Mouse (Mus musculus) layer of hippocampus, adult 2 months (tissue): Measurements from ENCODE around the gene Nepro. TPM values are rescaled to one million over a fixed set of nuclear protein-coding genes. Genes with fewer than 3 reads are reported as not detected.

Experiments used
- DNase-seq, 2 experiments: peaks; one replicate each; pipeline ENCODE4 v3.0.0; 2022; ENCODE audit warnings: low spot score in 2 of 2
- H3K27ac ChIP-seq: fragments of 200-600 bp; 2 replicates; pipeline ENCODE4 v1.8.1; 2022
- H3K4me3 ChIP-seq: fragments of 200-600 bp; 2 replicates; pipeline ENCODE4 v1.8.1; 2022; ENCODE audit warnings: mild to moderate bottlenecking
- CTCF ChIP-seq: fragments of 200-600 bp; conservative IDR thresholded peaks from 2 replicates; pipeline ENCODE4 v1.8.1; 2022; ENCODE audit warnings: antibody characterized with exemption, mild to moderate bottlenecking, moderate library complexity
- total RNA-seq, 2 experiments: library from RNA; stranded (reverse); gene quantifications; 2 replicates each; pipeline ENCODE4 v1.2.3; 2021

Nepro gene
- total RNA-seq, 2 experiments from 2014 or later, result 5.7 to 6.5 TPM

DNA sequence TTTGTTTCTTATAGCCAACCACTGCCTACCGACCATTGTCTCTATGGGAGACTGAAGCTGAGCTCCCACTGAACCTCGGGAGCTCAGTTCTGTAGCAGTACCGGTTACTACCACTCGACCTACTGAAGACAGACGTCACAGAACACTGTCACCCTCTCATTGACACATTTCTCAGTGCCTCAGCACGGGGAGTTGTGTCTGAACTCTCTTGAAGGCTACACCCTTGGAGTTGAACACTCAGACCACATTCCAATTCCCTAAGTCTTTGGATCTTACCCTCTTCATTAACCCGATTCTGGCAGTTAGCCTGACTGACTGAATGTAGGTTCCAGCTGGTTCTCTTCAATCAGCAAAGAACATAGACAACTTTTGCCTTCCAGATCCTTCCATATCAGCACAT is 4.8 kb upstream of the Nepro start:
- TF ChIP-seq CTCF, result peak; percentile 19; the same call in 1 of the 2 replicates
- Histone ChIP-seq H3K27ac (no peak overlapping the region), H3K4me3 (no peak overlapping the region)
- no peak for DNase-seq

DNA sequence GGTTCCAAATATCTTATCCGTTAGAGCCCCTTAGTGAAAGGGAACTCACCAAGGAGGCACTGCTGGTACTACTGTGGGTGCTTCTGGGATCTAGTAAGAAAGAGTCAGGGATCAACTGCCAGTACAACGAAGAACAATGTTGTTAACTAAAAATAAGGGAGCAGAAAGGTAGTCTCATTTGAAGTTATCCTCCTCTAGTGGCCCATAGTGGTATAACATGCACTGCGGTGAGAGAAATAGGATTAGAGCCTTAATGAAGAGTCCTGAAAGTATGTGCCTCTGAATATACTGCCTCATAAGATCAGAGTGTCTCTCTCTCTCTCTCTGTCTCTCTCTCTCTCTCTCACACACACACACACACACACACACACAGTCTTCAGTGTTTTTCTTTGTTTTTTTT is 3.6 kb upstream of the Nepro start:
- DNase-seq, result no peak
- H3K27ac ChIP-seq, result no peak overlapping the region
- no peak overlapping the region for H3K4me3 ChIP-seq
- TF ChIP-seq CTCF, result peak; percentile 76

DNA sequence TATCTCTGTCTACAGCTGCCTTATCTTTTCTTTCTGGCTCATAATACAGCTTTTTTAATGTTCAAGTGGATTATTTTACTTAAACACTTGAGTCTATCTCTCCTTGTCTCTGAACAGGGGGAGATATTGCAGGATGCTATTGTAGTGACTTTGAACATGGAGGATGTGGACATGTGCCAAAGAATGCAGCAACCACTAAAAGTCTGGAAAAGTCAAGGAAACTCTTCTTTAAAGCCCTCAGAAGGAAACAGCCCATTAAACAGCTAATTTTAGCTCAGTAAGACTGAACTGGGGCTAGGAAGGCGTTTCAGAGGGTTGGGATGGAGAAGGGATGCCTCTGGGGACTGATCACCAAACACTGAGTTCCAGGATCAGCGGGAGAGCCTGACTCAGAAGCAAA is 1.4 kb upstream of the Nepro start:
- no peak for DNase-seq
- Histone ChIP-seq H3K27ac (no peak overlapping the region), H3K4me3 (no peak overlapping the region)
- no peak for TF ChIP-seq CTCF

DNA sequence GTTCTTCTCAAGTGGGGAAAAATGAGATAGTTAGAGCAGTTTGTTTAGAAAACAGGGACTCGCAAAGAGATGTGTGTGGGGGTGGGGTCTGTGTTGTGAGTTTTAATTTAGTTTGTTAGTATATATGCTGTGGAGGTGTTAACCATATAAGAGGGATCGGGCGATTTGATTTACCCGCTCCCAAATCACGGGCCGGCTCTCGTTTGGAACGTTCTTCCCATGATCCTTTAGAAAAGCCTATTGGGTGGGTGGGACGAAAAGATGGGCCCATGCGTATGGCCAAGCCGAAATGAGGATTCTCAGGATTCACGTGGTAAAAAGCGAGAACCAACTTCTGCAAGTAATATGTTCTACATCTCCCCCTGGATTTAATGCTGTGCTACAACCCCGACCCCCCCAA is 746 bp downstream of the Nepro start:
- peak overlapping the region; percentile 77 for H3K4me3 ChIP-seq
- H3K27ac ChIP-seq, result peak overlapping the region; percentile 94
- no peak for TF ChIP-seq CTCF
- DNase-seq, result peak; percentile 31 to 45

DNA sequence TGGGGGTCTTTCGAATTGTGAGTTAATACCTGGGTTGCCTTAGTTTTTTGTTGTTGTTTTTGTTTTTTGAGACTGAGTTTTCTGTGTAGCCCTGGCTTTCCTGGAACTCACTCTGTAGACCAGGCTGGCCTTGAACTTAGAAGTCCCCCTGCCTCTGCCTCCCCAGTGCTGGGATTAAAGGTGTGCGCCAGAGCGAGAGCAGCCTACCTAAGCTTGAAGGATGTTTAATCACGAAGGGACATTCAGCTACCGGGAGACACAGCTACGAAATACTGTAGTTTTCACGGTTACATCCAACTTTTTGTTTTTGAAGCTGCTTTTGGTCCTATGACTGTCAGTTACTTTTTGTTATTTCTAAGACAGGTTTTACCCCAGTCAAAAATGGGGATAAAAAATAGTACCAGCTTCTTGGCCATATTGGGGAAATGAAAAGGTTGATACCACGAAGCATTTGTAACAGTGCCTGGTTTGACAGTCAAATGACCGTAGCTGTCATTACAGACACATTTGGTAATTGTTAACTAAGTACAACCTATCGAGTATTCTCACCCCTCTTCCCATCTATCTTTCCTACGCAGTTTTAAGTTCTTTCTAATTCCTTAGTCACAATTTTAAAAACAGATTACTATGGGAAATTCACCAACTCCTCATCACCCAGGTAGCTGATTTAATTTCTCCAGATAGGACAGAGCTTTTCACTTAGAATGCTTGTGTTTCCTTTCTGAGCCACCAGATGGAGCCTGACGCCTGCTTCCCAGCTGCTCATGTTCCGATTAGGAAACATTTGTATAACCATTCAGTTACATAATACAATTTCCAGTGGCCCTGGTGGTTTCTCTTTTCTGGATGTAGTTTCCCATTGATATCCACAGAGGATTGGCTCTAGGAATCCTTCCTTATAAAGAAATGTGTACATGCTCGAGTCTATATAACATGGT is 1.5 kb downstream of the Nepro start:
- peak; percentile 83 to 86 for DNase-seq
- Histone ChIP-seq H3K4me3 (peak overlapping the region; percentile 77), H3K27ac (peak overlapping the region; percentile 94)
- peak; percentile 95 for TF ChIP-seq CTCF

DNA sequence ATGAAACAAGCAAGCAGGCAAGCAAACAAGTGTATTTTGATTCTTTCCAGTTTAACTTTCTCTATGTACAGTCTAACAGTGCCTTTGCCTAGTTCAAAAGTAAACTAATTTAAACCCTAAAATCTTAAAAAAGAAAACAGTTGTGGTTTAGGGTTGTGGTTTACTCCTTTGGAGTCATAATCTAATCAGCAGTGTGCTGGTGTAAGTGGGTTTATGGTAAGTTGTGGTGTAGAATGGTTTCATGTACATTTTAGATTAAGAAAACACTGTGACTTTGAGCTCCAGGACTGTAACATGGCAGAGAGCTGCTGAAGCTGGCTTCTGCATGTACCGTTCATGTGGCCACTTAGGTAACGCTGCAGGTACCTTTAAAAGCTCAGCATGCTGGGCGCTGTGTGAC is 3.4 kb downstream of the Nepro start:
- no peak for TF ChIP-seq CTCF
- no peak for DNase-seq
- H3K4me3 ChIP-seq, result no peak overlapping the region
- H3K27ac ChIP-seq, result no peak overlapping the region

DNA sequence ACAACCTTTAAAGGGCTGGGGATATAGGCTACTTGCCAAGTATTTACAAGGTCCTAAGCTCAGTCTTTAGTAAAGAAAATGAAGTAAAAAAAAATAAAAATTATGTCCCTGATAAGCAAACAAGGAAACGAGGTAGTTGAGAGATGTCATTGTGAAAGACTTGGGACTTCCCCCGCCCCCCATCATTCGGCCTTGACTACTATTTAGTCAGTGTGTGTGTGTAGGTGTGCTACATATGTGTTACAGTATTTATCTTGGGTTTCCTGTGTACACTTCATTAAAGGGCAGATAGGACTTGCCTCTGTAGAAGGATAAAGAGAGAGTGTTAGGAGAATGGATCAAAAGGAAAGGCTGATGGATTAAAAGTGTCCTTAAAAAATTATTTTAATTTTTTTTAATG is 10.0 kb downstream of the Nepro start:
- Histone ChIP-seq H3K4me3 (no peak overlapping the region), H3K27ac (no peak overlapping the region)
- no peak for TF ChIP-seq CTCF
- DNase-seq, result no peak

DNA sequence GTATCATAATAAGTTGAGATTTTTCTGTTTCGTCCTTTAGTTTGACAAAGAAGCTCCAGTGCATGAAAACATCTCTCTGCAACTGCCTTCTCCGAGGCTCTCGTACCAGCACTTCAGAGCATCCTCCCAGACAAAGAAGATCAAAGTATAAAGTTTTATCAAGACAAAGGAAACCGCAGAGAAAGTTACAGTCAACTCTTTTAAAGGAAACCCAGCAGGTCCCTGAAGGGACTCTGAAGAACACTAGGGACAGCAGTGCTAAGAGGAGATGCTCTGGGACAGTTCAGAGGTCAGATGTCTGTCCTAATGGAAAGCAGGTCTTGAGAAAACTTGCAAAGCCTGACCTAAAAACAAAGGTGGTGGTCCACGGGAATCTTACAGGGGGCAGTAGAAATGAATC is 11.6 kb downstream of the Nepro start:
- TF ChIP-seq CTCF, result no peak
- no peak overlapping the region for H3K27ac ChIP-seq
- no peak for DNase-seq
- no peak overlapping the region for H3K4me3 ChIP-seq

DNA sequence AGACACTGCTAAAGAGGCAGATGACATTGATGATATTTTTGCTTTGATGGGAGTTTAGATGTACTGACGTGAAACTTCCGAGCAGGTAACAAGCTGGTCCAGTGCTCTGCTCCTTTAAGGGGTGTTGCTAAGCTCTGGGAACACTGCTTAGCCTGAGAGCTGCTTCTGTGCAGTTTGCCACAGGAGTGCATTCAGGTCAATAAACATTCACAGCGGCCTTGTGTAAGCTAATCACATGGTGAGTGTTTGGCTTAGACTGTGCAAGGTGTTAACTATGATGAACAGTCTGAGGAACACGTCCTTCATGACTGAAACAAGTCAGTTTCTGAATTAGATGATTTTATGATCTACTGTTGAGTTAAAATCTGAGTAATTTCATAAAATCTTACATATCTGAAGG is 12.0 kb downstream of the Nepro start:
- Histone ChIP-seq H3K27ac (no peak overlapping the region), H3K4me3 (no peak overlapping the region)
- DNase-seq, result no peak
- no peak for TF ChIP-seq CTCF

DNA sequence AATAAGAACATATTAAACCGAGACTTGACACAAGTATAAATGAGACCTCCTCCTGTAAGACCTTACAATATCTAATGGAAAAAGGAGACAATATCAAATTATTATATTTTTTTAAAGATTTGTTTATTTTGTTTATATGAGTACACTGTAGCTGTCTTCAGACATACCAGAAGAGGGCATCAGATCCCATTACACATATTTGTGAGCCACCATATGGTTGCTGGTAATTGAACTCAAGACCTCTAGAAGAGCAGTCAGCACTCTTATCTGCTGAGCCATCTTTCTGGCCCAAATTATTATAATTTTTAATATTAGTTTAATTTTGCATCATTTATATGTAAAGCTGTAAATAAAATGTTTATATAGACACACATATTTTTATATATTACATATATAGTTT is 18.7 kb downstream of the Nepro start:
- Histone ChIP-seq H3K4me3 (no peak overlapping the region), H3K27ac (no peak overlapping the region)
- peak; percentile 65 for TF ChIP-seq CTCF
- no peak for DNase-seq

DNA sequence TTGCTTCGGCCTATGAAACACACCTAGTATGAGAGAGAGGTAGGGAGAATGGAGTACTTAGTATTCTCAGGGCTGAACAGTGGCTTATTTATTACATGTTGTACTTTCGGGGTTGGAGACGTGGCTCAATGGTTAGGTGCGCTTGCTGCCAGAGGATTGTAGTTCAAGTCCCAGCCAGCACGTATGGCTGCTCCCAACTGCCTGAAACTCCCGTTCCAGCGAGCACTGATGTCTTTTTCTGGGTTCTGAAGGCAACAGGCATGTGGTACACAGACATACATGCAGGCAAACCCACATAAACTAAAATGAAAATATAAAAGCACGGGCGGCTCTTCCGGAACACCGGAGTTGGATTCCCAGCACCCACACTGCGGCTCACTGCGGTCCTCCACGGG is 21.4 kb downstream of the Nepro start:
- TF ChIP-seq CTCF, result no peak
- peak overlapping the region; percentile 98 for H3K27ac ChIP-seq
- H3K4me3 ChIP-seq, result peak overlapping the region; percentile 75
- no peak for DNase-seq

DNA sequence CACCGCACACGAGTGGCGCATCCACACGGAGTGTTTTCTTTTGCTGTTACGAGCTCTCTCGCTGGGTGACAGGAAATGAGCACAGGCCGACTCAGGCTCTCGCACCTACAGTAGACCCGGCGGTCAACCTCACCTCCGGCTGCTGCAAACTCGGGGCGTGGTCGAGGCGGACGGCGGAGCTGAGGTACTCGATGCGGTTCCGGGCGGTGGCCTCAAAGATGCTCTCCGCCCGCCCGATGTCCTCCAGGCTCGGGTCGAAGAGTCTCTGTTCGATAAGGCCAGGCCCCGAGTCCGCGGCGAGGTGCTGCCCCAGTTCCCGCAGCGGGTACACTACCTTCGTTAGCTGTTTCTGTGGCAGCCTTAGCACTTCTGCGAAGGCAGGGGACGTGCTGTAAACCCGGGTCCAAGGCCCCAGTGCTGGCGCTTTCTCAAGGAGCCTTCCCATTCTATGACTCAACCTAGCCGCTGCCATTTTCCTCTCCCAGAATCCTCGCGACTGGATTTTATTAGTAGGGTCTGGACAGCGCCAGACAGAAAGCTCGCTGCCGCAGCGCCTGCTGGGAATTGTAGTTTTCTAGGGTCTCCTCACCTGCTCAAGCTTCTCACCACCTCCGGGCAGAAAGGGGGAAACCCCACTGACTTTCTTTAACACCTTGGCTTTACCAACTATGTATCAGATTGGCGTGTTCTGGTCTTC is 21.9 kb downstream of the Nepro start, which contains the start of gene Gtpbp8:
Gene Gtpbp8 (minus strand): TSS at position 498 of the 697 bp plus-strand sequence.
- no peak for TF ChIP-seq CTCF
- Histone ChIP-seq H3K4me3 (peak within 1 kb of the TSS; percentile 75), H3K27ac (peak within 1 kb of the TSS; percentile 98)
- peak; percentile 85 to 89 for DNase-seq

DNA sequence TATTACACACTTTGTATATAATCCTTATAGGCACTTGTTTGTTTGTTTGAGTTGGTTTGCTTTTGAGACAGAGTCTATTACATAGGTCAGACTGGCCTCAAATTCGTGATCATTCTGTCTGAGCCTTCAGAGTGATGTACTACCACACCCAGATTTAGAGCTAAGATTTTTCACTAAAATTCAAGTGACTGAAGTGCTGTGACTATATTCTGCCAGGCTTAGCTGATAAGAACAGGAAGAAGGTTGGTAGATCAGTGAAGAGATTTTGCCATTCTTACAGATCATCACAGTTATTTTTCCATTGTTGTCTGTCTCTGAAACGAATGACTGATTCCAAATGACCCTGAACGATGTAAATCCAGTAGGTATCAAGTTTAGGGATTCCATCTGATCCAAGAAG is 23.9 kb downstream of the Nepro start:
- no peak for DNase-seq
- Histone ChIP-seq H3K4me3 (no peak overlapping the region), H3K27ac (no peak overlapping the region)
- TF ChIP-seq CTCF, result no peak
